Mouse (Mus musculus) heart, adult 8-10 months (tissue): ENCODE data around the gene Dpep1. TPM values are rescaled to one million over a fixed set of nuclear protein-coding genes. Genes with fewer than 3 reads are reported as not detected.
"Not testable (repeated sequence)": the region's sequence is repeated elsewhere in the genome, so short reads cannot be mapped to it uniquely, and the experiment has no call there.

Source experiments
- DNase-seq: peaks from one replicate; pipeline ENCODE4 v3.0.0; 2022; ENCODE audit warnings: low spot score
- total RNA-seq, 4 experiments: library from RNA; stranded (reverse); gene quantifications; 2 replicates each; pipeline ENCODE4 v1.2.4; 2022

The Dpep1 gene
- total RNA-seq, 4 experiments from 2014 or later, result 22.6 to 45.5 (median 37.4) TPM

- DNase-seq, result peak; percentile 79
Observed at GRCm38 (mm10) chr8:123212321-123213117, 26.5 kb downstream of the Dpep1 start, which contains the start of the genes Chmp1a and Spata33. Chmp1a (minus strand) TSS chr8:123212763. Spata33 (plus strand) TSS chr8:123212832.

- DNase-seq, result peak; percentile 22
Observed at GRCm38 (mm10) chr8:123213118-123213772, 27.2 kb downstream of the Dpep1 start.

- DNase-seq, result peak; percentile 56
Observed at GRCm38 (mm10) chr8:123215430-123215829, 29.4 kb downstream of the Dpep1 start.

DNA sequence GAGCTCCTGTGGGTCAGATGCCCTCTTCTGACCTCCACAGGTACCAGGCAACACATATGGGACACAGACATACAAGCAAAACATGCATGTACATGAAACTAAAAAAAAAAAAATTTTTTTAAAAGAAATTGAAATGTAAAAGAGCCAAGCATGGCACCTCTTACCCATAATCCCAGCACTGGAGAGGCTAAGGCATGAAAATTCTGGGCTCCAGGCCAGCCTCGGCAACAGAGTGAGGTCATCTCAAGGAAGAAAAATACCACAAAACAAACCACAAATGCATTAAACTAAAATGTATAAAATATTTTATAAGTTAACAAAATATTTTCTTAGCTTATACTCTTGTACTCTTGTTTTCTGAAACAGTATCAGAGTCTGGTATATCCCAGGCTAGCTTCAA is 34.9 kb downstream of the Dpep1 start:
- DNase-seq, result no peak

- peak; percentile 96 for DNase-seq
Observed at GRCm38 (mm10) chr8:123224278-123225266, 38.5 kb downstream of the Dpep1 start, which contains the start of gene Cdk10. Cdk10 (plus strand) TSS chr8:123224842.

- no peak for DNase-seq
Observed at GRCm38 (mm10) chr8:123228416-123228815, 42.4 kb downstream of the Dpep1 start.

GRCm38 (mm10) chr8:123230326-123230725 is 44.3 kb downstream of the Dpep1 start:
- not testable (repeated sequence) for DNase-seq

- DNase-seq, result no peak
Observed at GRCm38 (mm10) chr8:123231742-123232141, 45.7 kb downstream of the Dpep1 start.

DNA sequence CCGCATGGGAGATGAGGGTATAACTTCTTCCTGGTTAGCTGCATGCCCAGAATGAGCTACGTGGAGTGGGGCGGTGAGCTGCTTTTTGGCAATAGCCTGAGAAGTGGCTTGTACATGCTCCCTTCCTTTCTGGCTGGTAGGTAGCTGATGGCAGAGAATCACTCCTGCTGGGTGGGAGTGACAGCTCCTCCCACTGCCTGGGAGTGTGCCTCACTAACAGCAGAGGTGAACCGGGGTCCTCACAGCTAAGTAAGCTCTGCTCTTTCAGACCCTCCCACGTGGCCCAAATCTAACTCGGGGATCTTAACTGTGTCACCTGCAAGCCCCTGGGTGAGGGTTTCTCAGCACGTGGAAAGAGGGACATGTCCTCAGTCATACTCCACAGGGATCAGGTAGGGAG is 46.5 kb downstream of the Dpep1 start:
- DNase-seq, result no peak

GRCm38 (mm10) chr8:123233300-123233699 is 47.3 kb downstream of the Dpep1 start:
- no peak for DNase-seq

DNA sequence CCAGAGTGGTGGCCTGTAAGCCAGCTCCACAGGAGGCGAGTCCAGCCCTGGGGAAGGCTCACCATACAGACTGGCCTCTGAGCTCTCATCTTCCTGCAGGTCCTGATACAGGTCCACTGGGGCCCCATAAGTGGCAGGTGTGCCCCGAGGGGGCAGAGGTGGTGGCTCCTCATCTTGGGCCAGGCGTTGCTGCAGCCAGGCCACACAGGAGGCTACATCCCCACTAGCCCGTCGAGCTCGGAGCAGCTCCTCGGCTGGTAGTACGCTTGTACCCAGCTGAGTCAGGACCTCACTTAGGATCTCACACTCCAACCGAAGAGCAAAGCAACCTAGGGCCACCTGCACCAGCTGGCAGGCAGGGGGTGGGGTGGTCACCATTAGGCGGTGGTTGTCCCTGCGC is 47.7 kb downstream of the Dpep1 start:
- no peak for DNase-seq

DNA sequence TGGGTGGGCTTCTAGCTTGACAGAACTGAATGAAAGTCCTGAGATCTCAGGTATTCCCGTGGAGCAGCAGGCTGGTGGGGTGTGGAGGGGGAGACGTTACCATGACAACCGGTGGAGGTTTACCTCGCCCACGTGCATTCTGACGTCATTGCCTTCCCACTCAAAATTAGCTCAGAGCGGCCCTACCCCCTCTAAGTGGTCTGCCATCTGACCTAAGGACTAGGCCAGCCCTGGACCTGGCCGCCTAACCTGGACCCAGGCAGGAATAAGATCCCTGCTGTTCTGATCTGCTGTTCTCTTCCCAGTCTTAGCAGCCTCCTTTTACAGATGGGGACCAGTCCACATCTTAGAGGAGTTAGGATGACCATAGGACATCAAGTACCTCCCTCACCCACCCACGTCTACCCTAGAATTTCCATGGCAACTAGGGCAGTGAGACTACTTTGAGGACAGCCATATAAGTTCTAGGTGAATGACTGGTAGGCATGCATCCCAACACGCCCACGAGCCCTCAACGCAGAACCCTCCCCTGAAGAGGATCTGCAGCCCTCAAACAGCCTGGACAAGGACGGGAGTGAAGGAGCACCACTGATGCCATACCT is 49.0 kb downstream of the Dpep1 start:
- no peak for DNase-seq

GRCm38 (mm10) chr8:123235520-123236497 is 49.8 kb downstream of the Dpep1 start, which contains the start of gene Spata2l:
Spata2l (minus strand) TSS chr8:123236233.
- peak; percentile 81 for DNase-seq

DNA sequence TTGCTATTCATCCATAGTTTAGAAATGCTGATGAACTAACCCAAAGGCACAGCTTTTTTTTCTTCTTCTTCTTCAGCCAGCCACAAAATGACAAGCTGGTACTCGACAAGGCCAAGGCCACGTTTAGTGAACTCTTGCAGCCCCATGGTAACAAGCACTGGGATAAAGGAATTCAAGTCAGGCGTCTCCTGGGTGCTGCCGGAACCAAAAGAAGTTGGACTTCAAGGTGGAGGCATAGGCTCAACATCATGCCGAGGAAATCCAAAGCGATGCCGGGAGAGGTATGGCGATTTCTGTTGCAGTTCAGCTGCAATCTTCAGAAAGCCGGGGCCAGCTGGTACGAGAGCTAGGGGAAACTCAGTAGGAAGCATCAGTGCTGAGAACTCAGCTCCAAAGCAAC is 53.4 kb downstream of the Dpep1 start:
- DNase-seq, result no peak

DNA sequence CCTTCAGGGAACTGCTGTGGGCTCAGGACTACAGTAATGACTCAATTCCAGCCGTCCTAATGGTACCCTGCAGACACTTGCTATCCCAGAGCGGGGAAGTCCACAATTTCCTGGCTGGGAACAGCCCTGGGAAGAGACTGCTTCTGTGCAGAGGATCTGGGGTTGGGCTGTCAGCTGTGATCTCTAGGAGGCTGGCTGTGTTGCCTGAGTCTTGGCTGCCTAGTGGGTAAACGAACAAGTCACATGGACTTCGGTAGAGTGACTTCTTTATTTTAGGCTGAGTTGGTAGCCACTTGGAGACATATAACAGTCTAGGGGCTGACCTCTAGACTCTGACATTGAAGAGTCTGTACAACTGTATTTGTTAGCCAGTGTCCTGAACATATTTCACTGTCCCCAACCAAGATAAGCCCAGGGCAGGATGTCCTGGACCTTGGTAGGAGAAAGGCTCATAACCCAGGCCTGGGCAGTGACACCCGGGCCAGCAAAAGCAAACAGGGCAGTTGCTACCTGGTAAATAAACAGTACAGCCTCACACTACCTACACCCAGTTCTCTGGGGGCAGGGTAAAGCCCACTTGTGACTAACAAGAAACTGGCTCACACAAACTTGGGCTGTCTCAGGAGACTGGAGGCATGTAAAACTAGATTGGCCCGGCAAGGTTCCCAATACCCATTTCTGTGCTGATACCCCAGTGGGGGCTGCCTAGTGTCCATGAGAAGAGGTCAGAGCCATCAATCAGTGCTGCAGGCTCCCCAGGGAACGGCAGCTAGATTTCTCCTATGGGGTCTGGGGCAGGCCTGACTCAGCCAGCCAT is 56.3 kb downstream of the Dpep1 start:
- DNase-seq, result peak; percentile 35

DNA sequence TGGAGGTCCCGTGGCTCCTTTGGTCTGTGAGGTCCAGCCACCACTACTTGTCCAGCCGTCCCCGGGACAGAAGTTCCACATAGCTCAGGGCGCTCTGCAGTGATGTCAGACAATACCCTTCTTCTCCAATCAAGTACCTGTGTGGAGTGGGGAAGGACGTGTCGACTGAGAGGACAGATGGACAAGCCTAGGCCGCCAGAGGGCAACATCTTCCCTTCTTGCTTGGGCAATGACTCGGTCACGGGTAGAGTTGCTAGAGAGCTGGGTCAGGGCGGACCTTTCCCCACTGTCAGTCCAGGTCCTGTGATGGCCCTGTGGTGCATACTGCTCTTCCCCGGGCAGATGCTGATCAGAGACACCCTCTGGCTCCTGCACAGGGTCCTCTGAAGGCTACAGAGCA is 57.0 kb downstream of the Dpep1 start:
- no peak for DNase-seq

GRCm38 (mm10) chr8:123244382-123244781 is 58.3 kb downstream of the Dpep1 start:
- DNase-seq, result no peak

GRCm38 (mm10) chr8:123245543-123245942 is 59.5 kb downstream of the Dpep1 start:
- DNase-seq, result no peak

DNA sequence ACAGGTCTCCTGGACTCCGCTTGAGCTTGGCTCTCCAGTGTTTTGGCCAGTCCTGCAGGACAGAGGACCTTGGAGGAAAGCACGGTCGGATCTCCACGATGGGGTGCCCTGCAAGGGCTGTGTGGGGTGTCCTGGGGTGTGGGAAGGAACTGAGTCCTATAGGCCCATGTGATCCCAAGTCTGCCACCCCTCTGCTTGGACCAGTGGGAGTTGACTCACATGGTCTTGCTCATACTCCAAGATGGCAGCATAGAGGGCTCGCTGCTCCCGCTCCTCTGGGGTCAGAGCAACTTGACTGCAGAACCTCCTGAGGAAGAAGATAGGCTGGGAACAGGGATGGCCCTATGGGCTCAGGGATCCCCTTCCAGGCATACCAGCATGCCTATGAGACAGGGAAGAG is 61.7 kb downstream of the Dpep1 start:
- DNase-seq, result no peak
